Mouse (Mus musculus): Measurements from ENCODE around the gene Dbndd2.

The Dbndd2 gene

DNA sequence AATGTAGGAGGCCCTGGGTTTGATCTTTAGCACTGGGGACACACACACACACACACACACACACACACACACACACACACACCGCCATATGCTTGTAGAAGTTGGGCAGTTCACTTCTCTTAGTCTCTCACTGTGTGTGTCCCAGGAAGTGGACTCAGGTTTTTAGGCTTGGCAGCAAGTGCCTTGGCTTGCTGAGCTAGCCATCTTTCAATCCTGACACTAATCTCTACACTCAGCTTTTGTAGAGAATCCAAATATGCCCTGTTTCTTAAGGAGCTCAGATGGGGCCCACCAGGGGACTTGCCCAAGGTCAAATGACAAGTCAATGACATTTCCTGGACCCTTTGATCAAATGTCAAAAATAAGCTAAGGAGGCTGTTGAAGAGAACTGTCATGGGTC is 29.5 kb upstream of the Dbndd2 start:
- no peak for TF ChIP-seq POU5F1 (IDR thresholded peaks at IDR 0.05; ENCODE audit: borderline replicate concordance, low read length)
- 0 out of 2 replicates have a peak, but pooled peaks cover 3% of the 10 kb centered on the region for H3K27me3 ChIP-seq (ENCODE audit: insufficient read depth, low read length)
- no peaks in the 10 kb centered on the region for H3K36me3 ChIP-seq (ENCODE audit: insufficient read depth, low read length)
- H3K4me3 ChIP-seq (replicated peaks; ENCODE audit: low read length) = peak overlapping the region; percentile 68
- peaks cover 72% of the 10 kb centered on the region for H3K4me1 ChIP-seq (replicated peaks; ENCODE audit: low read depth, low read length)
- no peaks in the 10 kb centered on the region for H3K9me3 ChIP-seq (ENCODE audit: low read length)

DNA sequence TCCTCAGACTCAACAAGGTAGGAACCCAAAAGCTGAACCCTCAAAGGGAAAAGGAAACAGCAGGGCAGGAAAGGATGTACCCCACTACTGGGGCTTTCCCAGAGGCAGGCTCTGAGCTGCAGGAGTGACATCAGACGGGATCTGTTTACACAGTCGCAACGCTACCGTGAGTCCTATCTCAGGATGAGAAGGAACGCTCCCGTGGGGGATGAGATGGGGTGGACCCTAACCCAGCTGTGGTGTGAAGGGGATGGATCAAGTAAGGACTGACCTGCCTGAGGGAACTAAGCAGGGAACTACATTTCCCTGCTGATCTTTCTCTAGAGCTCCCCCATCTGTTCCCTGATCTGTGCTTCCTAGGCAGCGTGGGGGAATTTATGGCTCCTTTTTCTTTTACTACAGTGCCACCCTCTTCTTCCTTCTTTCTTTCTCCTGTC is 29.0 kb upstream of the Dbndd2 start, which contains the start of gene Sys1:
Gene Sys1, plus strand, starts transcription at position 101 of the 437 bp plus-strand sequence.
- TF ChIP-seq POU5F1 (IDR thresholded peaks at IDR 0.05; ENCODE audit: borderline replicate concordance, low read length) (no peak), NANOG (IDR thresholded peaks at IDR 0.05; ENCODE audit: borderline replicate concordance, low read length) (no peak), CTCF (conservative IDR thresholded peaks at IDR 0.05; ENCODE audit: low read length) (no peak)
- peak within 1 kb of the TSS; percentile 68 for H3K4me3 ChIP-seq (replicated peaks; ENCODE audit: low read length)
- H3K4me1 ChIP-seq (replicated peaks; ENCODE audit: low read depth, low read length) = peaks cover 72% of the 10 kb centered on the region
- H3K36me3 ChIP-seq (ENCODE audit: insufficient read depth, low read length) = no peaks in the 10 kb centered on the region
- H3K9me3 ChIP-seq (ENCODE audit: low read length) = no peaks in the 10 kb centered on the region
- H3K27me3 ChIP-seq (ENCODE audit: insufficient read depth, low read length) = 0 out of 2 replicates have a peak, but pooled peaks cover 3% of the 10 kb centered on the region

DNA sequence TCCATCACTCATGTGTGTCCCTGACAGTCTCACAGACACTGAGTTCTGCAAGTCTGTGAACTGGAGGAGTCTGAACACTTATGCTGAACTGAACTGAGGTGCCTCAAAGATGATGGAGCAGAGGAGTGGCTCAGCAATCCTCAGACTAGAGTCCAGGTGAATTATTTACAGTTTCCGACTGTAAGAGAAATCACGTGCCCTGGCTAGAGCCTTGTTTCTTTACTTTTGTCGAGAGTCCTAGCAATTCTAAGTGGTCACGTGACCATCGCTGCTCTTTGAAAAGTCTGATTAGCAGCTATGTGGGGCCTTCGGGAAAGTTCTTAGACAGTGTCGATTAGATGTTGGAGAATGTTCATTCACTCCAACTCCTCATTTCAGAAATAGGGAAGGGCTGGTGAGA is 28.0 kb upstream of the Dbndd2 start:
- Histone ChIP-seq H3K4me3 (replicated peaks; ENCODE audit: low read length) (no peak overlapping the region), H3K27me3 (ENCODE audit: insufficient read depth, low read length) (0 out of 2 replicates have a peak, but pooled peaks cover 2% of the 10 kb centered on the region), H3K4me1 (replicated peaks; ENCODE audit: low read depth, low read length) (peaks cover 72% of the 10 kb centered on the region), H3K36me3 (ENCODE audit: insufficient read depth, low read length) (peaks cover 6% of the 10 kb centered on the region), H3K9me3 (ENCODE audit: low read length) (no peaks in the 10 kb centered on the region)
- no peak for TF ChIP-seq NANOG (IDR thresholded peaks at IDR 0.05; ENCODE audit: borderline replicate concordance, low read length)
- TF ChIP-seq CTCF (conservative IDR thresholded peaks at IDR 0.05; ENCODE audit: low read length) = no peak
- no peak for TF ChIP-seq POU5F1 (IDR thresholded peaks at IDR 0.05; ENCODE audit: borderline replicate concordance, low read length)

DNA sequence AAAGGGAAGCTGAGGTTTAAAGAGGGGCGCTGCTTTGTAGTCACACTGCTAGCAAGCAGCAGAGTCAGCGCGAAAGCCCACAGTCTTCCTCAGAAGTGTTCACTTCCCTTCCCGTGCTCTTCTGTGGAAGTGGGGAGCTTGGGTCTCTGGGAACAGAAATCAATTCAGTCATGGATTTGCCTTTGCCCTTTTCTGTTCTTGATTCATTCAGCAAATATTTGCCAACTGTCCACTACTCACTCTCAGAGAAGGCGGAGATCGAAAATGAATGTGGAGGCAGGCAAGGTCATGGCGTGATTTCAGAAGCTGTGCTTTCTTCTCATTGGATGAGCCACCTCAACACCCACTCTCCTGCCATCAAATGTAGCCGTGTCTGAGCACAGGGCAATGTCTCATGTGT is 27.4 kb upstream of the Dbndd2 start:
- Histone ChIP-seq H3K9me3 (ENCODE audit: low read length) (no peaks in the 10 kb centered on the region), H3K36me3 (ENCODE audit: insufficient read depth, low read length) (peaks cover 12% of the 10 kb centered on the region), H3K4me1 (replicated peaks; ENCODE audit: low read depth, low read length) (peaks cover 68% of the 10 kb centered on the region), H3K4me3 (replicated peaks; ENCODE audit: low read length) (no peak overlapping the region), H3K27me3 (ENCODE audit: insufficient read depth, low read length) (no peaks in the 10 kb centered on the region)
- no peak for TF ChIP-seq NANOG (IDR thresholded peaks at IDR 0.05; ENCODE audit: borderline replicate concordance, low read length)
- no peak for TF ChIP-seq POU5F1 (IDR thresholded peaks at IDR 0.05; ENCODE audit: borderline replicate concordance, low read length)
- TF ChIP-seq CTCF (conservative IDR thresholded peaks at IDR 0.05; ENCODE audit: low read length) = no peak

DNA sequence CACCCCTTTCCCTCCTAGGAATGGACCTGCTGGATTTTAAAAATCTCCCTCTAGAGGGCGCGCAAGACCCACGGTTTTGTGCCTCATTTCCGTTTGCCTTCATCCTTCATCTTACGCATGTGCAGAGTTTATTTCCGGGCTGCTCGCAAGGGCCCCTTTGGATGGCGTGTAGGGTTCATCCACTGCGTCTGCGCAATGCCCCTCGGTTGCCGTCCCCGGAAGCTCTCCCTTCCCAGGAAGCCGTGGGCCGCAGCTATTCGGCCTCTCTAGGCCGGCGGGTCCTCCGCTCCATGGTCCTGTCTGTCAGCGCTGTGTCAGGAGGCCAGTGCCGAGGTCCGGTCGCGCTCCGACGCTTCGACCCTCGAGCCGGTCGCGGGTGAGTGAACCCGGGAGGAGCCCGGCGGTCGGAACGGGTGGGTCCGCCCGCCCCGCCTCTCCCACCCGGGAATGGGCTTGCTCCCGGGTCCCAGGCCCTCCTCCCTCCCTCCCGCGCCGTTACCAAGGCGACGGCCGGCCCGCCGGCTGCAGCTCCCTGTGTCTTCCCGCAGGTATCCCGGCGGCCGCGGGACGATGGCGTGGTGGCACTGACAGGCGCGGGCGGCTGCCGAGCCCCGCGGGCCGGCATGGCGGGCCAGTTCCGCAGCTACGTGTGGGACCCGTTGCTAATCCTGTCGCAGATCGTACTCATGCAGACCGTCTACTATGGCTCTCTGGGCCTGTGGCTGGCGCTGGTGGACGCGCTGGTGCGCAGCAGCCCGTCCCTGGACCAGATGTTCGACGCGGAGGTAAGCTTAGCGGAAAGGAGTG is 25.0 kb upstream of the Dbndd2 start, which contains the start of gene Gm20458:
Gene Gm20458, plus strand, starts transcription at position 223 of the 807 bp plus-strand sequence.
- no peaks in the 10 kb centered on the region for H3K27me3 ChIP-seq (ENCODE audit: insufficient read depth, low read length)
- TF ChIP-seq CTCF (conservative IDR thresholded peaks at IDR 0.05; ENCODE audit: low read length) (peak; percentile 60), POU5F1 (IDR thresholded peaks at IDR 0.05; ENCODE audit: borderline replicate concordance, low read length) (no peak), NANOG (IDR thresholded peaks at IDR 0.05; ENCODE audit: borderline replicate concordance, low read length) (no peak)
- H3K9me3 ChIP-seq (ENCODE audit: low read length) = no peaks in the 10 kb centered on the region
- peak within 1 kb of the TSS; percentile 96 for H3K4me3 ChIP-seq (replicated peaks; ENCODE audit: low read length)
- peaks cover 44% of the 10 kb centered on the region for H3K4me1 ChIP-seq (replicated peaks; ENCODE audit: low read depth, low read length)
- H3K36me3 ChIP-seq (ENCODE audit: insufficient read depth, low read length) = peaks cover 35% of the 10 kb centered on the region

DNA sequence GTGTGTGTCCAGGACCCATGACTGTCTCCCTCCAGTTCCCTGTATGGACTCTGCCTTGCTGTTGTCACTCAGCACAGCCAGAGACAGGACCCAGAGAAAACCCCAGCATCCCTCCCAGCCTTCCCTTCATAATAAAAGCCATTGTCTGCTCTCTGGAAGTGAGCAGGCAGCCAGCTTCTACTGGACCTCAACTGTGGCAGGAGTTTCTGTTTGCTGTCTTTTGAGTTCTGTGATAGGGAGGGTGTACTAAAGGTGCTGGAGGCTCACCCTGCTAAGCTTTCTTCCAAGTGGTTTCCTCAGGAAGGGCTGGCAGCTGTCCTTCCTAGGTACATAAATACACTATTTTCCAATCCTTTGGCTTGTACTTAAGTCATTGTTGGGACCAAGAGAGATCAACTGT is 20.7 kb upstream of the Dbndd2 start:
- no peaks in the 10 kb centered on the region for H3K9me3 ChIP-seq (ENCODE audit: low read length)
- no peak overlapping the region for H3K4me3 ChIP-seq (replicated peaks; ENCODE audit: low read length)
- no peaks in the 10 kb centered on the region for H3K27me3 ChIP-seq (ENCODE audit: insufficient read depth, low read length)
- TF ChIP-seq CTCF (conservative IDR thresholded peaks at IDR 0.05; ENCODE audit: low read length) = no peak
- no peak for TF ChIP-seq POU5F1 (IDR thresholded peaks at IDR 0.05; ENCODE audit: borderline replicate concordance, low read length)
- no peak for TF ChIP-seq NANOG (IDR thresholded peaks at IDR 0.05; ENCODE audit: borderline replicate concordance, low read length)
- peaks cover 31% of the 10 kb centered on the region for H3K4me1 ChIP-seq (replicated peaks; ENCODE audit: low read depth, low read length)
- peaks cover 45% of the 10 kb centered on the region for H3K36me3 ChIP-seq (ENCODE audit: insufficient read depth, low read length)

DNA sequence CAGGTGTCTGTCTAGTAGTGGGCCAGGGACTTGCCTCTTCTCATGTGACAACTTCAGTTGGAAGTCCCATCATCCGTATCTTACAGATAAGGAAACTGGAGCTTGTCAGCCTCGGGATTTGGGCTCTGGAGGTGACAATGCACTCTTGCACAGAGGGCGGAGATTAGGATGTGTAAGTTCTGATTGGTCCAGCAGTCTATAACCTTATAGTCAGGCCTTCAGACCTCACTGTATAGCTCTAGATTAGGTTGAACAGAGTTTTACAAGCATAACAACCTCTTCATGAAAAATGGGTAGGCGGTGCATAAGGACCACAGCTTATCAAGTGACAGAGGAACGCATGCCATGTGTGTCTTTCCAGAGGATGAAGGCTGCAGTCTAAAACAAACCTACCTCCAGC is 19.1 kb upstream of the Dbndd2 start:
- H3K27me3 ChIP-seq (ENCODE audit: insufficient read depth, low read length) = no peaks in the 10 kb centered on the region
- no peaks in the 10 kb centered on the region for H3K9me3 ChIP-seq (ENCODE audit: low read length)
- TF ChIP-seq NANOG (IDR thresholded peaks at IDR 0.05; ENCODE audit: borderline replicate concordance, low read length) (no peak), CTCF (conservative IDR thresholded peaks at IDR 0.05; ENCODE audit: low read length) (no peak), POU5F1 (IDR thresholded peaks at IDR 0.05; ENCODE audit: borderline replicate concordance, low read length) (no peak)
- H3K4me3 ChIP-seq (replicated peaks; ENCODE audit: low read length) = no peak overlapping the region
- H3K36me3 ChIP-seq (ENCODE audit: insufficient read depth, low read length) = peaks cover 45% of the 10 kb centered on the region
- H3K4me1 ChIP-seq (replicated peaks; ENCODE audit: low read depth, low read length) = peaks cover 33% of the 10 kb centered on the region

DNA sequence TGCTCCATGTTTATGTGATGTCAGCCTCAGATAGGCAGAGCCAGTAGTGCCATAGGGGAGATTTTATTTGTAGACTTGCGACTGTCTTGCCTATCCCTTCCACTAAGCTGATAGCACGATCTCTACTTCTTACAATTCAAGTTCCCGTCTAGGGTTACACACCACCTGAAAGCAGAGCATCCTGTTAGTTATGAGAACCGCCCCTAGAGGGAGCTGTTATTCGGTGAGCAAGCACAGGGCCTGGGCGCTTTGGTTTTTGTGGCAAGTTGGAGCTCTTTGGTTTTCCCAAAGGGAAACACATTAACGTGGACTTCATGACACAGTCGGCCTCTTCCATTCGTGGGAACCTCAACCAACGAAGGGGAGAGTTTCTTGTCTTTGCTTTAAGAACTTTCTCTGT is 15.7 kb upstream of the Dbndd2 start:
- peak; percentile 72 for TF ChIP-seq CTCF (conservative IDR thresholded peaks at IDR 0.05; ENCODE audit: low read length)
- TF ChIP-seq NANOG (IDR thresholded peaks at IDR 0.05; ENCODE audit: borderline replicate concordance, low read length) = no peak
- Histone ChIP-seq H3K4me1 (replicated peaks; ENCODE audit: low read depth, low read length) (peaks cover 19% of the 10 kb centered on the region), H3K27me3 (ENCODE audit: insufficient read depth, low read length) (no peaks in the 10 kb centered on the region; the same call in 1 of the 2 replicates), H3K36me3 (ENCODE audit: insufficient read depth, low read length) (peaks cover 27% of the 10 kb centered on the region), H3K9me3 (ENCODE audit: low read length) (no peaks in the 10 kb centered on the region), H3K4me3 (replicated peaks; ENCODE audit: low read length) (no peak overlapping the region)
